Mouse (Mus musculus): ENCODE measurements at regions not wholly inside any gene's neighbourhood (a gene's known extent, or its start where the extent isn't known, plus 50 kb on each side); places are given as distances from the start of the nearest gene placed in this dataset.

DNA sequence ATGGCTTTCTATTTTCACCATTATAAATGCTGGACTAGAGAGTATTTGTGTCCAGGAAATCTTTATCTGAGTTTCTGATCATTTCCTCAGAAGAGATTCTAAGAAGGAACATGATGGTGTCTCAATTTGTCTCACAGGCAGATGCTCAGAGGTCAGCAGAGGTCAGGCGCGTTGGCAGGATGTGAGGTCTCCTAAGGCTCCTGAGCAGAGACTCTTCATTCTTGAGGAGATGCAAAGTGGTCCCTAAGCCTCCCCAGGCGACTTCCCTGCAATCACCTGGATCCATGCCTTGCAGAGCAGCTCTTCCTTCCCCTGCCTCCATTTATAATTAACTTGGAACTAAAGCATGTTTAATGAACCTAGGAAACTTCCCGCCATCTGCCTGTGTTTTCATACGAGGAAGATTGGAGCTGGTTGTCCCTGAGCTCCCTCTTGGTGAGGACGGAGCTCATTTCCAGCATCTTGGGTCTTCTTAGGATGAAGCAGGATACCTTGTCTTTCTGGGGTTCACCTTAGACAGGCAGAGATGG, 71.8 kb downstream of the Arf2 start:
- CTCF ChIA-PET, result interaction anchor here in 2 of 4 experiments (0.6 to 1.6 kb wide), 2 partner anchors 41 to 67 kb away, joined by 3 to 4 read pairs; no protein-coding TSS in a partner anchor

GRCm38 (mm10) chr11:104045216-104045615, 78.7 kb downstream of the Arf2 start:
- POLR2A ChIA-PET, result no interaction called here
- CTCF ChIA-PET, result interaction anchor here in 3 of 4 experiments (0.6 to 1.4 kb wide), 4 partner anchors 44 to 317 kb away, joined by 3 to 6 read pairs (median 4); no protein-coding TSS in a partner anchor

More for the DNA sequence above, 71.8 kb downstream of the Arf2 start:
- POLR2A ChIA-PET, result interaction anchor here in 1 of 4 experiments (0.5 kb wide), 1 partner anchor 148 kb away, joined by 3 read pairs; the partner anchor contains the start of gene Sppl2c

DNA sequence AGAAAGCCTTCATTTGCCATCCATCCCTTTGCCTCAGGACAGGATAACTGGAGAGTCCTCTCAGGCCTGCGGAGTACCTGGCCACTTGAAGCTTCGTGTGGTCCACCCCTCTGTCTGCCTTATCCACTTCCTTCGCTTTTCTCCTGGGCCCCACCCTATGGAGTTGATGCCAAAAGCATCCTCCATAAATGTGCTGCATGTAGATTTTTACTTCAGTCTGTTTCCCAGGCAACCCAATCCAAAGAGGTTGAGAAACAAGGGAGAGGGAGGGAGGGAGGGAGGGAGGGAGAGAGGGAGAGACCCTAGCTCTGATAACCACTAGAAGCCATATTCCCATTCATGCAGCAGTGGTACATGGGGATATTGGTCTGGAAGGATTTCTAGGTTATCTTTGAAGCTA, 80.7 kb upstream of the Crhr1 start:
- POLR2A ChIA-PET, result interaction anchor here in 1 of 4 experiments (0.6 to 0.7 kb wide), 2 partner anchors 18 to 21 kb away, joined by 3 read pairs; no protein-coding TSS in a partner anchor
- CTCF ChIA-PET, result interaction anchor here in 2 of 4 experiments (1.6 to 1.8 kb wide), 2 partner anchors 54 to 55 kb away, joined by 3 to 5 read pairs; no protein-coding TSS in a partner anchor

DNA sequence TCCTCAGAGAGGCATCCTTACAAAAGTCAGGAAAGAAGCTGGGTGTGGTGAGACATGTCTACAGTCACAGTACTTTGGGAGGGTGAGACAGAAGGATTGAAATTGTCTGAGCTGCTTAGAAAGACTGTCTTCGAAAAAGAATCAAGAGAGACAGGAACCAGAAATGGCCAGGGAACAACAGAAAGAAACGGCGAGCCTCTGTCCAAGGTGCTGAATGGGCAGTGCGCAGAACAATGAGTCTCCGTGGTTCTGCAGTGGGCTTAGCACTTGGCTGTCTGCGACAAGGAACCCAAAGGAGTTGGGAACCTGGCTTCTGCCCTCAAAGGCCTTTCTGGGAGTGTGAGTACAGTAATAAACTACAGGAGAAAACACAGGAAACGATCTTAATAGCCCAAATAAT, 79.4 kb upstream of the Crhr1 start:
- ChIA-PET CTCF (interaction anchor here in 2 of 4 experiments (1.5 to 1.8 kb wide), 2 partner anchors 56 kb away, joined by 5 read pairs; no protein-coding TSS in a partner anchor), POLR2A (no interaction called here)

DNA sequence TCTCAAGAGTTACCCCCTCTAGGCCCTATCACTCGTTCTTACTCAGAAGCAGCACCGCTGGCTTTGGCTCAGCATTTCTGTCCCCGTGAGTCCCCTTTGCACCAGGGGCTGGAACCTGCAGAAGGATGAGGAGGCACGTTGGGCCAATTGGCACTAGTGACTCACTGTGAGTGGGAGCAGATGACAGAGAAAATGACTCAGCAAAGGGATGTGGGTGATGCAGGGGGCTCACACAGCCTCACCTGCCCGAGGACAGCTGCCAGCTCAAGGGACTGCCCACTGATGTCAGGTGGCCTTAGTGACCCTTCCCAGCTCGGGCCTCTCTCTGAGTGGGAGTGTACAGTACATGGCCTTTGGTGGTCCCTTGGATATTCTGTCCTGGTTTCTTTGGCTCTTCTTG, 76.7 kb upstream of the Crhr1 start:
- POLR2A ChIA-PET, result no interaction called here
- CTCF ChIA-PET, result interaction anchor here in 1 of 4 experiments (0.6 kb wide), 1 partner anchor 74 kb away, joined by 7 read pairs; no protein-coding TSS in a partner anchor

DNA sequence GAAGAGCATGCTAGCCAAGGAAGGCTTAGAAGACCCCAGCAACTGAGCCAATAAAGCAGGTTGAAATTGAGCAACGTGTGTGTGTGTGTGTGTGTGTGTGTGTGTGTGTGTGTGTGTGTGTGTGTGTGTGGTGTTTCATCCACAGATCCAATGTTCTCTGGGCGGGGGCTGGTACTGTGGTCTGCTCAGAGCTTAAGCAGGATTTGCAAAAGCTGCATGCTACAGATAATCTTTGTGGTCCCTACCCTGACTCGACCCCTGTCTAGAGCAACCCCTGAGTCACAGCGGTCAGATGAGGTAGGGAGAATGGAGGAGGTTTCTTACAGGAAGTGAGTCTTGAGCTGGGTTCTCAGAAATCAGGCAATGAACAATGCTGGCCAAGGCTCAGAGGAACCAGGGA, 75.6 kb upstream of the Crhr1 start:
- POLR2A ChIA-PET, result interaction anchor here in 2 of 4 experiments (0.6 to 0.9 kb wide), 2 partner anchors 9 to 151 kb away, joined by 3 read pairs; no protein-coding TSS in a partner anchor
- CTCF ChIA-PET, result interaction anchor here in 3 of 4 experiments (0.6 to 1.2 kb wide), 3 partner anchors 19 to 69 kb away, joined by 3 to 4 read pairs (median 3); no protein-coding TSS in a partner anchor

- POLR2A ChIA-PET, result no interaction called here
These were observed 74.1 kb upstream of the Crhr1 start for GRCm38 (mm10) chr11:104058600-104058999.

DNA sequence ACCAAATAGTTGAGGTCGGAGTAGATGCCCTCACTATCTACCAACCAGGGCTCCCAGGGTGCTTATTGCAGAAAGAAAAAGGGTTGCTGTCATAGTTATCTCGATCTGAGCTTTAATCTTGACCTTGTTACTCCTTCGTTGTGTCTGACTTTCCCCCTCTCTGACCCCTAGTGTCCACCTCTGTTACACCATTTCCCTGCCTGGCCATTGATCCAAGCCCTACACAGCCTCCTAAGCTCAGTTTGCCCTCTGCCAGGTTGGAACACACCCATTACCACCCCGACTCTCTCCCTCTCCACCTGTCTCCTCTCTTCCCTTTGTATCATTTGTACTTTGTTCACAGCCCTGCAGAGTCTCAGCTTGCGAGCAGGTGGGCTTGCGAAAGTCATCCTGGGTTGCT, 73.6 kb upstream of the Crhr1 start:
- POLR2A ChIA-PET, result no interaction called here
- CTCF ChIA-PET, result interaction anchor here in 2 of 4 experiments (0.6 to 1.3 kb wide), 3 partner anchors 62 to 112 kb away, joined by 3 to 4 read pairs (median 3); no protein-coding TSS in a partner anchor

More at GRCm38 (mm10) chr11:104058600-104058999, 74.1 kb upstream of the Crhr1 start:
- CTCF ChIA-PET, result interaction anchor here in 3 of 4 experiments (0.6 to 1.4 kb wide), 5 partner anchors 18 to 112 kb away, joined by 3 to 6 read pairs (median 4); partner anchors contain the start of gene Crhr1 (in 1 of the 3)

- CTCF ChIA-PET, result no interaction called here
- POLR2A ChIA-PET, result no interaction called here
These were observed 71.3 kb upstream of the Crhr1 start for GRCm38 (mm10) chr11:104061361-104061760.

- POLR2A ChIA-PET, result no interaction called here
- CTCF ChIA-PET, result no interaction called here
These were observed 67.5 kb upstream of the Crhr1 start for GRCm38 (mm10) chr11:104065181-104065580.

DNA sequence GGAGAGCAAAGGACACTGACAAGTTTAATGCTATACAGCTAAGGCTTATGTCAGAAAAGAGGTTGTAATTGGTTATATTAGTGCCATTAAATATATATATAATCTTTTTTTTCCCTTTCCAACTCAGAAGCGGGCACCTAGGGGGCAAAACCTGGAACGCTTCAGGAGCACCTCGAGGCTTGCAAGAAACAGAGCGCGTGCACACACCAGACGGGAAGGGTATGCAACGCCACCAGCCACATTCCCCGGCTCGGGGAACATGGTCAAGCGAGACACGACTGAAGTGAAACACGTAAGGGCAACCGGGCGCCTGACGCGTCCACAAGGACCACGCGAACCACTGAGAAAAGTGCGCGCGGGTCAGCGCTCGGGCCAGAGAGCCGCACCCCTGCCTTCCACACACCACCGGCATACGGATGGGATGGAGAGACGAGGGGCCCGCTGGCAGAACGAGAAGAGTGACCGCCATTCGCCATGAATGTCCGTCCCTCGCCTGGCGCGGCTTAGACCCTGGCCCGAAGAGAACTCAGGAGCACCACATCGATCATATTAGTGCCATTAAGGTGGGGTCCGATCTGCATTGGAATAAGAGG, 60.0 kb upstream of the Crhr1 start:
- ChIA-PET CTCF (no interaction called here), POLR2A (no interaction called here)

- POLR2A ChIA-PET, result interaction anchor here in 1 of 4 experiments (1.1 kb wide), 1 partner anchor 39 kb away, joined by 3 read pairs; no protein-coding TSS in a partner anchor
- CTCF ChIA-PET, result no interaction called here
These were observed 57.9 kb upstream of the Crhr1 start for GRCm38 (mm10) chr11:104074763-104075162.

DNA sequence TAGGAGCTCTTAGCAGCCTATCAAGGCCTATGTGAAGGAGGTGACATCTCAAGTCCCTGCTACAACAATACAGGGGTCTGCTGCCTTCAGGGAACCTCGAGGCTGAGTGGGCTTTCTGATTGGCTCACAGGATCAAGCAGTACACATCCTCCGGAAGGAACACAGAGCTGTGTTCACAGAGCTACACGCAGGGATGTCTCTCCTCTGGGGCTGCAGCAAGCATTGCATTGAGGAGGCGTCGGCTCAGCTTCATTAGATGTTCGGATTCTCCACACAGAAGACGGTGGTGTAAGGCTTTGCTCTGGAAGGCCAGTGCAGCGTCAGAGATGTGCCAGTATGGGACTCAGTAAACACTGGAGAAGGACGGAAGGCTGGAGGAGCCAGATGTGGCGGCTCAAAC, 57.3 kb upstream of the Crhr1 start:
- ChIA-PET CTCF (interaction anchor here in 1 of 4 experiments (0.5 kb wide), 1 partner anchor 46 kb away, joined by 5 read pairs; no protein-coding TSS in a partner anchor), POLR2A (interaction anchor here in 1 of 4 experiments (1.1 kb wide), 1 partner anchor 39 kb away, joined by 3 read pairs; no protein-coding TSS in a partner anchor)

DNA sequence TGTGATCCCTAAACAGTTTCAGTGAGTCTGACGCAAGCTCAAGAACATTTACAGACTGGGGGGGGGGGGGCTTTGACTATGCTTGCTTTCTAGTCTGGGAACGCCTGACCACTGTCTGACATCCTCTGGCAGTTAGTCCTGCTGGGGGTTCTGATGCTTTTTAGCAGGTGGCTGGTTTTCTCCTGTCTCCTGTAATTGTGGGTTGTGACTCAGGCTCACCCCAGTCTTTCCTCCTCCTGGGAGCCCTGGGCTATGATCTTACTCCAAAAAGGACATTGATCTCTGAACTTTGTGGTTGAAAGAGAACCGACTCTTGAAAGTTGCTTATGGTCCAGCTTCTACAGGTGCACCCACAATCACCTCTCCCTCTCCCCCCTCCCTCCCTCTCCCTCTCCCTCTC, 50.6 kb upstream of the Crhr1 start:
- POLR2A ChIA-PET, result interaction anchor here in 1 of 4 experiments (0.6 kb wide), 1 partner anchor 34 kb away, joined by 6 read pairs; no protein-coding TSS in a partner anchor
- CTCF ChIA-PET, result no interaction called here
